Mouse (Mus musculus) intestine, embryonic 16.5 days (tissue): Measurements from ENCODE around the gene Sept1. TPM values are rescaled to one million over a fixed set of nuclear protein-coding genes. Genes with fewer than 3 reads are reported as not detected.
A peak's percentile ranks its signal among the peaks of the same experiment; 100 is the strongest.
"Not testable (repeated sequence)": the region's sequence is repeated elsewhere in the genome, so short reads cannot be mapped to it uniquely, and the experiment has no call there.

Experiments used
- ATAC-seq: fragments of 200-750 bp; cut with Nextera tagmentation; 2 replicates; pipeline ENCODE4 v1.8.0; 2017; ENCODE audit warnings: moderate TSS enrichment, moderate library complexity
- H3K27ac ChIP-seq: fragments of 300-500 bp; sonication (generic); 2 replicates; pipeline ENCODE4 v1.5.1; 2014; ENCODE audit warnings: mild to moderate bottlenecking, low read length
- H3K27me3 ChIP-seq: fragments of 300-500 bp; sonication (generic); replicated peaks from 2 replicates; pipeline ENCODE4 v1.6.1; 2014; ENCODE audit warnings: low read length, control low read depth, mixed read lengths; ENCODE audit not compliant: control insufficient read depth, insufficient read depth
- H3K36me3 ChIP-seq: fragments of 300-500 bp; sonication (generic); 2 replicates; pipeline ENCODE4 v1.6.1; 2014; ENCODE audit warnings: low read length, control low read depth; ENCODE audit not compliant: control insufficient read depth, insufficient read depth
- H3K4me1 ChIP-seq: fragments of 300-500 bp; sonication (generic); 2 replicates; pipeline ENCODE4 v1.6.1; 2014; ENCODE audit warnings: low read length, control low read depth, mixed read lengths; ENCODE audit not compliant: control insufficient read depth, insufficient read depth
- H3K4me2 ChIP-seq: fragments of 300-500 bp; sonication (generic); 2 replicates; pipeline ENCODE4 v1.6.1; 2014; ENCODE audit warnings: low read depth, low read length, control low read depth
- H3K4me3 ChIP-seq: fragments of 300-500 bp; sonication (generic); 2 replicates; pipeline ENCODE4 v1.5.1; 2014; ENCODE audit warnings: mild to moderate bottlenecking, low read length
- H3K9ac ChIP-seq: fragments of 300-500 bp; sonication (generic); 2 replicates; pipeline ENCODE4 v1.6.1; 2014; ENCODE audit warnings: low read depth, low read length
- H3K9me3 ChIP-seq: fragments of 300-500 bp; sonication (generic); 2 replicates; pipeline ENCODE4 v1.6.1; 2016; ENCODE audit warnings: low read length, control low read depth; ENCODE audit not compliant: control insufficient read depth
- WGBS: fragments of 180-500 bp; shearing (Covaris S2); extraction: QIAGEN DNeasy Blood & Tissue Kit; methylation state at CpG from one replicate; pipeline ENCODE4 v1.1.7; 2014; 5-methylcytosine and 5-hydroxymethylcytosine counted together
- polyA plus RNA-seq: library from polyadenylated mRNA; unstranded; fragments of >200 nt; fragmentation: Nextera tagmentation; extraction: Ambion mirVana; gene quantifications from 2 replicates; pipeline ENCODE4 v1.2.1, GENCODE M21; 2015

Sept1 gene
- polyA plus RNA-seq, 1 experiment from 2014 or later = 16.3 TPM

DNA sequence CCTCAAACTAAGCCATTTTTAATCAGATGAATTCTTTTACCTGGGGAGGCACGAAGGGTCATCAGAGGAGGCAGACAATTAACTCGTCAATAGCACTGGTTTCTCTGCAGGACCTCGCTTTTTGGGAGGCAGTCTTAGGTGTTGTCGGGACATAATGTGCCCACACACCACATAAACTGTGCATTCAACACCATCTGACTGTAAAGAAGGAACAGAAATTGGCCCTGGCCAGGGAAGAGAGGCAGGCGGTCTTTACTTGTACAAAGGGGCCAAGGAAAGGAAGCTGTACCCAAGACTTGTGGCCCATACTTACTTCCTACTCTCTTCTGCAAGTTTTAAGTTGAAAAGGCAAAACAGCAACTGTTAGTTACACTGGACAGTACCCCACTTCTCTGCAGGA lies 23.6 kb upstream of the Sept1 start:
- Histone ChIP-seq H3K27me3 (no peaks in the 10 kb centered on the region), H3K4me1 (peaks cover 14% of the 10 kb centered on the region), H3K36me3 (0 out of 2 replicates have a peak, but pooled peaks cover 2% of the 10 kb centered on the region), H3K9ac (no peak overlapping the region), H3K4me2 (no peak overlapping the region), H3K9me3 (no peaks in the 10 kb centered on the region), H3K27ac (no peak overlapping the region), H3K4me3 (no peak overlapping the region)
- no peak for ATAC-seq
- 92% methylated on average over 5 of the region's 5 CpGs for WGBS

DNA sequence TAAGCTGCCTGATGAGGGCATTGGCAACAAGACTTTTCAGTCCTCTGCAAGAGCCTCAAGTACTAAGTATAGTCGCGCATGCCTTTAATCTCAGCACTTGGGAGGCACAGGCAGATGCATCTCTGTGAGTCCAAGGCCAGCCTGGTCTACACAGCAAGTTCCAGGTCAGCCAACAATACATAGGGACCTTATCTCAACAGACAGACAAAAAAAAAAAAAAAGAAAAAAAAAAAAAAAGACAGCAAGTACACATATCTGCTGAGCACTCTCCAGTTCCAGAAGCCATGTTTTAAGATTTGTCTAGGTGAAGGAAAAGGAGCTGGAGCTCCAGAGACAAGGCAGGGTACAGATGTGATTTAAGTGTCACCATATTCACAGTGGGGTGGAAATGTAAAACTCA lies 23.0 kb upstream of the Sept1 start:
- Histone ChIP-seq H3K4me3 (no peak overlapping the region), H3K27me3 (no peaks in the 10 kb centered on the region), H3K4me2 (no peak overlapping the region), H3K9me3 (no peaks in the 10 kb centered on the region), H3K27ac (no peak overlapping the region), H3K36me3 (0 out of 2 replicates have a peak, but pooled peaks cover 5% of the 10 kb centered on the region), H3K4me1 (peaks cover 12% of the 10 kb centered on the region), H3K9ac (no peak overlapping the region)
- ATAC-seq = no peak
- 84% methylated on average over 2 of the region's 2 CpGs for WGBS

- no peaks in the 10 kb centered on the region for H3K9me3 ChIP-seq
- 0 out of 2 replicates have a peak, but pooled peaks cover 5% of the 10 kb centered on the region for H3K36me3 ChIP-seq
- peaks cover 11% of the 10 kb centered on the region for H3K4me1 ChIP-seq
- peak overlapping the region; percentile 98 for H3K4me2 ChIP-seq
- H3K9ac ChIP-seq = peak overlapping the region; percentile 75
- no peaks in the 10 kb centered on the region for H3K27me3 ChIP-seq
- WGBS = 12% methylated on average over 4 of the region's 4 CpGs
- ATAC-seq = no peak
- peak overlapping the region; percentile 60 for H3K4me3 ChIP-seq
- peak overlapping the region; percentile 94; the same call in 1 of the 2 replicates for H3K27ac ChIP-seq
Measured at GRCm38 (mm10) chr7:127255008-127255407, 22.1 kb upstream of the Sept1 start.

DNA sequence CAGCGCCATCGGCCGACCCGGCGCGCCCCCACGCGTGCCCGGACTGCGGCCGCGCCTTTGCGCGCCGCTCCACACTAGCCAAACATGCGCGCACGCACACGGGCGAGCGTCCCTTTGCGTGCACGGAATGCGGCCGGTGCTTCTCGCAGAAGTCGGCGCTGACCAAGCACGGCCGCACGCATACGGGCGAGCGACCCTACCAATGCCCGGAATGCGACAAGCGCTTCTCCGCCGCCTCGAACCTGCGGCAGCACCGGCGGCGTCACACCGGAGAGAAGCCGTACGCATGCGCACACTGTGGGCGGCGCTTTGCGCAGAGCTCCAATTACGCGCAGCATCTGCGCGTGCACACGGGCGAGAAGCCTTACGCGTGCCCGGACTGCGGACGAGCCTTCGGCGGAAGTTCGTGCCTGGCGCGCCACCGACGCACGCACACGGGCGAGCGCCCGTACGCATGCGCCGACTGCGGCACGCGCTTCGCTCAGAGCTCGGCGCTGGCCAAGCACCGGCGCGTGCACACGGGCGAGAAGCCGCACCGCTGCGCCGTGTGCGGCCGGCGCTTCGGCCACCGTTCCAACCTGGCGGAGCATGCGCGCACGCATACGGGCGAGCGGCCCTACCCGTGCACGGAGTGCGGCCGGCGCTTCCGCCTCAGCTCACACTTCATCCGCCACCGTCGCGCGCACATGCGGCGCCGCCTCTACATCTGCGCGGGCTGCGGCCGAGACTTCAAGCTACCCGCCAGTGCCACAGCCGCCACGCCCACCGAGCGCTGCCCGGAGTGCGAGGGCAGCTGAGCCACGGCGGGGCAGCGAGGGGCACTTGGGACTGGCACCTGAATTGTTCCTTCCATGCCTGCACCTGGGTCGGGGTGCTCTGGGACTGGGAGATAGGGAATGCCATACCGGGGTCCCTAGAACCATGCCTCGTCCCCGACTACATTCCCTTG lies 21.2 kb upstream of the Sept1 start:
- Histone ChIP-seq H3K36me3 (0 out of 2 replicates have a peak, but pooled peaks cover 5% of the 10 kb centered on the region), H3K9ac (peak overlapping the region; percentile 75), H3K4me2 (peak overlapping the region; percentile 98), H3K4me1 (peaks cover 8% of the 10 kb centered on the region), H3K9me3 (no peaks in the 10 kb centered on the region), H3K27me3 (no peaks in the 10 kb centered on the region), H3K27ac (peak overlapping the region; percentile 94), H3K4me3 (peak overlapping the region; percentile 60)
- peak; percentile 96 for ATAC-seq
- WGBS = under 1% methylated on average over 136 of the region's 136 CpGs

DNA sequence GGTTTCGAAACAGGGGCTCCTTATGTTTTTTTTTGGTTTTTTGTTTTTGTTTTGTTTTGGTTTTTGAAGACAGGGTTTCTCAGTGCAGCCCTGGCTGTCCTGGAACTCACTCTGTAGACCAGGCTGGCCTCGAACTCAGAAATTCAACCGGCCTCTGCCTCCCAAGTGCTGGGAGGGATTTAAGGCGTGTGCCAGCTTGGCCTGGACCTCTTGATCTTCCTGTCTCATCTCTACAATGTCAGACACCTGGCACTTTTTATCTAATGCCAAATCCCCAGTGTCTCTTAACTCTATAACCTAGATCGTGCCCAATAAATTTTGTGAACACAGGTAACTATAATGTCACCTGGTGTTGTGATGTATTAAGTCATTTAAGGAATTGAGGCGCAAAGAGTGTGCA lies 20.4 kb upstream of the Sept1 start:
- no peaks in the 10 kb centered on the region for H3K9me3 ChIP-seq
- peak overlapping the region; percentile 60 for H3K4me3 ChIP-seq
- peaks cover 6% of the 10 kb centered on the region for H3K4me1 ChIP-seq
- WGBS = 75% methylated on average over 6 of the region's 6 CpGs
- no peak for ATAC-seq
- H3K27me3 ChIP-seq = no peaks in the 10 kb centered on the region
- H3K4me2 ChIP-seq = peak overlapping the region; percentile 98
- H3K36me3 ChIP-seq = 0 out of 2 replicates have a peak, but pooled peaks cover 5% of the 10 kb centered on the region
- H3K27ac ChIP-seq = peak overlapping the region; percentile 83
- H3K9ac ChIP-seq = peak overlapping the region; percentile 75

- peaks cover 6% of the 10 kb centered on the region for H3K4me1 ChIP-seq
- H3K27me3 ChIP-seq = no peaks in the 10 kb centered on the region
- no peak overlapping the region for H3K9ac ChIP-seq
- ATAC-seq = no peak
- H3K4me3 ChIP-seq = no peak overlapping the region
- H3K4me2 ChIP-seq = no peak overlapping the region
- WGBS = 90% methylated on average over 2 of the region's 2 CpGs
- no peak overlapping the region for H3K27ac ChIP-seq
- 0 out of 2 replicates have a peak, but pooled peaks cover 5% of the 10 kb centered on the region for H3K36me3 ChIP-seq
- H3K9me3 ChIP-seq = no peaks in the 10 kb centered on the region
Measured at GRCm38 (mm10) chr7:127252414-127252813, 19.5 kb upstream of the Sept1 start.

GRCm38 (mm10) chr7:127250511-127250910 lies 17.6 kb upstream of the Sept1 start:
- not testable (repeated sequence) for H3K9ac ChIP-seq, H3K27me3 ChIP-seq, H3K9me3 ChIP-seq, H3K27ac ChIP-seq, H3K36me3 ChIP-seq, H3K4me2 ChIP-seq, ATAC-seq, H3K4me3 ChIP-seq
- WGBS = 93% methylated on average over 8 of the region's 8 CpGs
- H3K4me1 ChIP-seq = peaks cover 11% of the 10 kb centered on the region

DNA sequence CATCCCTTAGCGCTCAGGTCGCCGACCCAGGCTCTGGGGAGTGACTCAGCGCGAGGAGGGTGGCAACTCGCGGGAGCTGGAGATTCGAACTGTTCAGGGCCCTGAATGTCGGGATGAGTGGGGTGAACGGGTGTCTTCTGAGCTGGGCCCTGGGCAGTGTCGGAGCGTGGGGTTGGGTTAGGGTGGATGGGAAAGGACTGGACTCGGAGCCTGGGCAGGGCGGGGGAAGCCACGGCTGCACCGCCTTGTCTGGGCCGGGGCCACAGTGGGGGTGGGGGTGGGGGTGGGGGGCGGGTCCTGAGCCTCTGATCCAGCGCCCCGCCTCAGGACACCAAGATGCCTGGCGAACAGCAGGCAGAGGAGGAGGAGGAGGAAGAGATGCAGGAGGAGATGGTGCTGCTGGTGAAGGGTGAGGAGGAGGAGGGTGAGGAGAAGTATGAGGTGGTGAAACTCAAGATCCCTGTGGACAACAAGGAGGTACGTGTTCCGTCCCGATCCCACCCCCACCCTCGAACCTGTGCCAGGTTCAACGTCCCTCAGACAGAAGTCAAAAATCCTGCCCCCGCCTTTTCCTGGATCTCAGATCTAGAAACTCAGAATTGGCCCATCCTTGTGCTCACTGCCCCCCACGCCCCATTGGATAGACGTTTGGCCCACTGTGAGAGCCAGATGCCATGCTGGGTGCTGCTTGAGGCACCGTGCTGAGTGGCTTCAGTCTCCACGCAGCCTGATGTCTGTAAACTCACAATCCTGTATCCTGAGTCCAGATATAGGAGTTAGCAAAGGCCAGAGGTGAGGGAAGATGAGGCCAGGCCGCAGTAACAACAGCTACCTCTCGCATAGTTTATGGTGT lies 12.0 kb upstream of the Sept1 start:
- 8% methylated on average over 33 of the region's 33 CpGs for WGBS

More for the DNA sequence above, 12.0 kb upstream of the Sept1 start:
- H3K9ac ChIP-seq = peak overlapping the region; percentile 96
- H3K27ac ChIP-seq = peak overlapping the region; percentile 97
- peak overlapping the region; percentile 92 for H3K4me3 ChIP-seq
- H3K27me3 ChIP-seq = no peaks in the 10 kb centered on the region
- H3K4me1 ChIP-seq = peaks cover 18% of the 10 kb centered on the region
- H3K4me2 ChIP-seq = peak overlapping the region; percentile 91
- no peaks in the 10 kb centered on the region for H3K9me3 ChIP-seq
- H3K36me3 ChIP-seq = no peaks in the 10 kb centered on the region
- ATAC-seq = peak; percentile 80
